Mouse (Mus musculus): ENCODE measurements at regions not wholly inside any gene's neighbourhood (a gene's known extent, or its start where the extent isn't known, plus 50 kb on each side); places are given as distances from the start of the nearest gene placed in this dataset.

DNA sequence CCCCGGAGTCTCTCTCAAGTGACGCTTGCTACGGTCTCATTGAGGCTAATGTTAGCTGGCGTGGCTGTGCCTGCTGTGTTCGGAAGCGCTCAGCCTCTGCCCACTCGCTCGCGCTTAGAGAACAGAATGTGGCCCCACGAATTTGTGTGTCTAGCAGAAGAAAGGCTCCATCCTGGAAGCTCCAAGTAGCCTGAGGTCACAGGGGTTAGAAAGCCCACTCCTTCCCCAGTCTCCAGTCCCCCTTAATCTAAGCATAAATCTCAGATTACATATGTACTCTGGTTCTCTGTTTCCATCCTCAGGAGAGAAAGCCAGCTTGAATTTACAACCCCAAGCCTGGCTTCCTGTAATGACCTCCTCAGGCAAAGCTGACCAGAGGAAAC is 73.8 kb upstream of the Gm9887 start:
- ATAC-seq (ENCODE audit: extremely low read depth, insufficient number of reproducible peaks, low FRiP score, poor library complexity, severe bottlenecking) (no peak), DNase-seq (ENCODE audit: low spot score) (no peak)
- no peak overlapping the region for H3K4me3 ChIP-seq (ENCODE audit: low read depth, low read length)
- no peaks in the 10 kb centered on the region for H3K36me3 ChIP-seq (replicated peaks)
- no peaks in the 10 kb centered on the region for H3K9me3 ChIP-seq (replicated peaks)
- peaks cover 6% of the 10 kb centered on the region for H3K27me3 ChIP-seq (ENCODE audit: insufficient read depth, low read length)
- 0 out of 2 replicates have a peak, but pooled peaks cover 2% of the 10 kb centered on the region for H3K4me1 ChIP-seq (ENCODE audit: insufficient read depth, low read depth, low read length)
- TF ChIP-seq GATA1 (IDR thresholded peaks at IDR 0.05; ENCODE audit: borderline replicate concordance, low read length) (no peak), TAL1 (conservative IDR thresholded peaks at IDR 0.05; ENCODE audit: low read depth, low read length) (no peak), POLR2AphosphoS5 (IDR thresholded peaks at IDR 0.05; ENCODE audit: insufficient replicate concordance, low read depth, low read length) (no peak), CTCF (IDR thresholded peaks at IDR 0.05; ENCODE audit: low read depth, low read length) (no peak), GATA2 (IDR thresholded peaks at IDR 0.05; ENCODE audit: borderline replicate concordance, low read depth, low read length) (no peak)

DNA sequence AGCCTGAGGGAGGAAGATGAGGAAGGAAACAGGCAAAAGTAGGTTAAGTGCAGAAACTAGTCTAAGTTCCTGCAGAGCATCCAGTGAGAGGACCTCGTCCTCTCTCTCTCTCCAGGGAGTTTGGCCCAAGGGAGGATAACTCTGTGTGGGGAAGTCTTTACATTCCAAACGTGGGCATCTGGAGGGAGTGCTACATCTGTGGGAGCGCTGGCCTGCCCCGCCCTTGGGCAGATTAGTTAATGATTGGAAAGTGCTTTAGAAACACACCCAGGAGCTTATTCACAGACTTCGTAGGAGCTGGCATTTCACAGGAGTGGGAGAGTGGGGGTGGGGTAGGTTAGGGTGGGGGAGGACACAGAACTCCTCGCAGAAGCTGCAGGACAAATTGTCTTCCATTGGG is 70.1 kb upstream of the Gm9887 start:
- Histone ChIP-seq H3K27me3 (ENCODE audit: insufficient read depth, low read length) (peaks cover 18% of the 10 kb centered on the region), H3K4me3 (ENCODE audit: low read depth, low read length) (no peak overlapping the region), H3K9me3 (replicated peaks) (no peaks in the 10 kb centered on the region), H3K36me3 (replicated peaks) (no peaks in the 10 kb centered on the region), H3K4me1 (ENCODE audit: insufficient read depth, low read depth, low read length) (0 out of 2 replicates have a peak, but pooled peaks cover 2% of the 10 kb centered on the region)
- no peak for DNase-seq (ENCODE audit: low spot score)
- ATAC-seq (ENCODE audit: extremely low read depth, insufficient number of reproducible peaks, low FRiP score, poor library complexity, severe bottlenecking) = no peak
- TF ChIP-seq POLR2AphosphoS5 (IDR thresholded peaks at IDR 0.05; ENCODE audit: insufficient replicate concordance, low read depth, low read length) = no peak
- no peak for TF ChIP-seq CTCF (IDR thresholded peaks at IDR 0.05; ENCODE audit: low read depth, low read length)
- no peak for TF ChIP-seq GATA1 (IDR thresholded peaks at IDR 0.05; ENCODE audit: borderline replicate concordance, low read length)
- TF ChIP-seq GATA2 (IDR thresholded peaks at IDR 0.05; ENCODE audit: borderline replicate concordance, low read depth, low read length) = no peak
- no peak for TF ChIP-seq TAL1 (conservative IDR thresholded peaks at IDR 0.05; ENCODE audit: low read depth, low read length)

DNA sequence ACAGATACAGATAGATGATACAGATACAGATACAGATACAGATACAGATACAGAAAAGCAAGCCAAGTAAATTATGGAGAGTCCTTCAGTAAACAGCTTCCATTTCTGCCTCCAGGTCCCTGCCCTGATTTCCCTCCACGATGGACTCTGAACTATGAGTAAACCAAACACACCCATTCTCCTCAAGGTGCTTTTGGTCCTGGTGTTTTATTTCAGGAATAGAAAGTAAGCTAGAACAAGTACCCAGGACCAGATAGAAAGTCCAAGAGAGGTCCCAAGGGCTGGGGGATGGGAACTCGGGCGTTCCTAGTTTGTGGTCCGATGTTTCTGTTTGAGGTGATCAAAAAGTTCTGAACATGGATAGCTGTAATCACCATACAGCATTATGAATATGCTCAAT is 69.5 kb upstream of the Gm9887 start:
- 0 out of 2 replicates have a peak, but pooled peaks cover 2% of the 10 kb centered on the region for H3K4me1 ChIP-seq (ENCODE audit: insufficient read depth, low read depth, low read length)
- TF ChIP-seq GATA2 (IDR thresholded peaks at IDR 0.05; ENCODE audit: borderline replicate concordance, low read depth, low read length) (no peak), GATA1 (IDR thresholded peaks at IDR 0.05; ENCODE audit: borderline replicate concordance, low read length) (no peak), CTCF (IDR thresholded peaks at IDR 0.05; ENCODE audit: low read depth, low read length) (no peak), TAL1 (conservative IDR thresholded peaks at IDR 0.05; ENCODE audit: low read depth, low read length) (no peak), POLR2AphosphoS5 (IDR thresholded peaks at IDR 0.05; ENCODE audit: insufficient replicate concordance, low read depth, low read length) (no peak)
- H3K27me3 ChIP-seq (ENCODE audit: insufficient read depth, low read length) = peaks cover 20% of the 10 kb centered on the region
- DNase-seq (ENCODE audit: low spot score) = no peak
- H3K9me3 ChIP-seq (replicated peaks) = no peaks in the 10 kb centered on the region
- ATAC-seq (ENCODE audit: extremely low read depth, insufficient number of reproducible peaks, low FRiP score, poor library complexity, severe bottlenecking) = no peak
- no peak overlapping the region for H3K4me3 ChIP-seq (ENCODE audit: low read depth, low read length)
- no peaks in the 10 kb centered on the region for H3K36me3 ChIP-seq (replicated peaks)

DNA sequence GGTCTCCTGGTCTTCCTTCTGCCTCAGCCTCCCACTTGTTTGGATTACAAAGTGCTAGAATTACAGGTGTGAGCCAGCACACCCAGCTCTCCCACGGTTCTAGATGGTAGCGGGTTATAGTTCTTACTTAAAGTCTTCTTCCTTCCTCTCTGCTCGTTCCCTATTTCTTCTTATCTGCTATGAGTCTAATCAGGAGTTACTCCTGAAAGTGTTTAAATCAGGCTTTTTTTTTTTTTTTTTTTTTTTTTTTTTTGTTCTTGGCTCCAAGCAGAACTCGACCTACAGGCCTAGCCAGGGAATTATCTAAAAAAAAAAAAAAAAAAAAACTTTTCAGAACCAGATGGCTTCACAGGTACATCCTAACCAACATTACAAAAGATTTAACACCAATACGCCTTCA is 66.0 kb upstream of the Gm9887 start:
- TF ChIP-seq GATA1 (IDR thresholded peaks at IDR 0.05; ENCODE audit: borderline replicate concordance, low read length) (no peak), POLR2AphosphoS5 (IDR thresholded peaks at IDR 0.05; ENCODE audit: insufficient replicate concordance, low read depth, low read length) (no peak), GATA2 (IDR thresholded peaks at IDR 0.05; ENCODE audit: borderline replicate concordance, low read depth, low read length) (no peak), CTCF (IDR thresholded peaks at IDR 0.05; ENCODE audit: low read depth, low read length) (no peak), TAL1 (conservative IDR thresholded peaks at IDR 0.05; ENCODE audit: low read depth, low read length) (no peak)
- peaks cover 31% of the 10 kb centered on the region for H3K27me3 ChIP-seq (ENCODE audit: insufficient read depth, low read length)
- no peak for ATAC-seq (ENCODE audit: extremely low read depth, insufficient number of reproducible peaks, low FRiP score, poor library complexity, severe bottlenecking)
- DNase-seq (ENCODE audit: low spot score) = no peak
- H3K36me3 ChIP-seq (replicated peaks) = no peaks in the 10 kb centered on the region
- no peaks in the 10 kb centered on the region for H3K4me1 ChIP-seq (ENCODE audit: insufficient read depth, low read depth, low read length)
- no peak overlapping the region for H3K4me3 ChIP-seq (ENCODE audit: low read depth, low read length)
- H3K9me3 ChIP-seq (replicated peaks) = no peaks in the 10 kb centered on the region

DNA sequence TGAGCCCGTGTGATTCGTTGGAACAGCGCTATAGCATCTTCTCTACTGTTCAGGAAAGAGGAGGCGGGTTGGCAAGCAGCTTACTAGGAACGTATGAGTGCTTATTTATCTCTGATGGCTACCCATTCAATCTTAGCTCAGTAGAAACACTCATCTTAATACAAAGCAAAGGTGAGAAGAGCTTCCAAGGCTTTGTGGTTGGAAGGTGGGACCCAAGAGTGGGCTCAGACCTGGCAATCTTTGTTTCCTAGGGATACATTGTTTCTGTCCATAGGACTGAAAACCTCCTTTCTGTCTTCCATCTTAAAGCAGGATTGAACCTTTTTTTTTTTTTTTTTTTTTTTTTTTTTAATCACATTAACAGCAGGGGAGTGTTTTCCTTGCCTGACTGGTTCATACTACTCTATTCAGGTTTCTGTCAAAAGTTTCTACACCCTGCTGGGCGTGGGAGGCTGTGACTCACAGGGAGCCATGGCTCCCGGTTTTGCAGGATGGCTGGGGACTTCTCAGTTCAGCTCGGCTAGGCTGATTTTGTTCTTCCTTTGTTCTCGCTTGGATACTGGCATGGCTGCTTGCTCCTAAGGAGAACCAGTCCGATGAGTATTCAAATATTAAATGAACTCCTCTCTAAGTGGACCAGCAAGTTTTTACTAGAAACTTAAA is 64.7 kb upstream of the Gm9887 start:
- Histone ChIP-seq H3K4me1 (ENCODE audit: insufficient read depth, low read depth, low read length) (no peaks in the 10 kb centered on the region), H3K36me3 (replicated peaks) (no peaks in the 10 kb centered on the region), H3K27me3 (ENCODE audit: insufficient read depth, low read length) (peaks cover 31% of the 10 kb centered on the region), H3K9me3 (replicated peaks) (no peaks in the 10 kb centered on the region), H3K4me3 (ENCODE audit: low read depth, low read length) (no peak overlapping the region)
- DNase-seq (ENCODE audit: low spot score) (no peak), ATAC-seq (ENCODE audit: extremely low read depth, insufficient number of reproducible peaks, low FRiP score, poor library complexity, severe bottlenecking) (no peak)
- TF ChIP-seq GATA2 (IDR thresholded peaks at IDR 0.05; ENCODE audit: borderline replicate concordance, low read depth, low read length) = no peak
- TF ChIP-seq CTCF (IDR thresholded peaks at IDR 0.05; ENCODE audit: low read depth, low read length) = no peak
- no peak for TF ChIP-seq POLR2AphosphoS5 (IDR thresholded peaks at IDR 0.05; ENCODE audit: insufficient replicate concordance, low read depth, low read length)
- no peak for TF ChIP-seq GATA1 (IDR thresholded peaks at IDR 0.05; ENCODE audit: borderline replicate concordance, low read length)
- TF ChIP-seq TAL1 (conservative IDR thresholded peaks at IDR 0.05; ENCODE audit: low read depth, low read length) = no peak

DNA sequence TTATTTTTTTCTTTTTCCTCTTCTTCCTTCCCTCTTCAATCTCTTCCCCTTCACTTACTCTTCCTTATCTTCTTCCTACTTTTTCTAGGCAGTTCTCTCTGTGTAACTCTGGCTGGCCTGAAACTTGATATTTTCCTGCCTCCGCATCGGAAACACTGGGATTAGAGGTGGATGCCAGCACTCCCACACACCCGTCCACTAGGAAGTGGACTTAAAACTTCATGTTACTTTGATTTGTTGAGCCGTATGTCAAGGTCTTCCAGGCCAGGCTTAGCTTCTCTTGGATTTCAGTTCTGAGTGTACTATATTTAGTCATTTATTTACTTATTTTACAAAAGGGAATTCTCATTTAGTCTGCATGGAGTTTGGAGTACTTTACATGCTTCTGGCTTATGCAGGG is 62.1 kb upstream of the Gm9887 start:
- Histone ChIP-seq H3K36me3 (replicated peaks) (no peaks in the 10 kb centered on the region), H3K4me3 (ENCODE audit: low read depth, low read length) (no peak overlapping the region), H3K9me3 (replicated peaks) (no peaks in the 10 kb centered on the region), H3K27me3 (ENCODE audit: insufficient read depth, low read length) (peaks cover 35% of the 10 kb centered on the region), H3K4me1 (ENCODE audit: insufficient read depth, low read depth, low read length) (no peaks in the 10 kb centered on the region)
- DNase-seq (ENCODE audit: low spot score) (no peak), ATAC-seq (ENCODE audit: extremely low read depth, insufficient number of reproducible peaks, low FRiP score, poor library complexity, severe bottlenecking) (no peak)
- no peak for TF ChIP-seq TAL1 (conservative IDR thresholded peaks at IDR 0.05; ENCODE audit: low read depth, low read length)
- no peak for TF ChIP-seq GATA1 (IDR thresholded peaks at IDR 0.05; ENCODE audit: borderline replicate concordance, low read length)
- no peak for TF ChIP-seq POLR2AphosphoS5 (IDR thresholded peaks at IDR 0.05; ENCODE audit: insufficient replicate concordance, low read depth, low read length)
- TF ChIP-seq GATA2 (IDR thresholded peaks at IDR 0.05; ENCODE audit: borderline replicate concordance, low read depth, low read length) = no peak
- TF ChIP-seq CTCF (IDR thresholded peaks at IDR 0.05; ENCODE audit: low read depth, low read length) = no peak

All from G1E (cell line).